Mouse (Mus musculus) right cerebral cortex, postnatal 14 days (tissue): ENCODE data around the gene Agtr2.
"Not testable (repeated sequence)": the region's sequence is repeated elsewhere in the genome, so short reads cannot be mapped to it uniquely, and the experiment has no call there.

Experiments used
- DNase-seq: peaks from one replicate; pipeline ENCODE4 v3.0.0; 2022

Agtr2 gene

DNA sequence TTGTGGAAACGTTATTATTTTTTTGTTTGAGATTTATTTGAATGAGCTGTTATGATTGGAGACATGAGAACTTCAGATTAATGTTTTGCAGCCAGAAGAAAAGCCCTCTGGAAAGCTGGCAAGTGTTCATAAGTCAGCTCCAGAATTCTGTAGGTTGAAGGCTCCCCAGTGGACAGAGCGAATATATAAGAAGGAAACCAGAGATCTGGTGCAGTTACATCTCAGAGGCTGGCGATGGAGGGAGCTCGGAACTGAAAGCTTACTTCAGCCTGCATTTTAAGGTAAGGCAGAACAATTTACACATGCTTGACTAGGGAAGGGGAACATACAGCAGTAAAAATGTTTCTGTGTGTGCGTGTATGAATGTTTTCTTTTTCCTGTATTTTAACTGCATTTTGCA, at the start of gene Agtr2:
Gene Agtr2, plus strand, starts transcription at position 131 of the 400 bp plus-strand sequence.
- no peak for DNase-seq

DNA sequence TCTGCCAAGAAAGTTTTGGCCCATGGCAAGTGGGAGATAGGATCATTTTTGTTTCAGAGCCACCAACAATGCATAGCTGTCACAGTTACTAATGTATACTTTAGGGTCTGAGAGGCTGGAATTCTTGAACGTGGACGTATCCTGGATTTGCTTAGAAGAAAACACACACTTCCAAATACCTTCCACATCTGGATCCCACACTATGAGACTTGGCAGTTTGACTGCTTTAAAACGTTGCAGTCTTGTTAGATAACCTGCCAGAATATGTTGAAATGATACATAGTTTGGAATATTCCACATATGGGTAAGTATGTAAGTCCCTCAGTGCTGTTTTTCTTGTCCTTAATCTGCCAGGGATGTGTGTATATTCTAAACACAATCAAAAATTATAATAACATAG, 31.8 kb upstream of the Agtr2 start:
- DNase-seq: no peak

DNA sequence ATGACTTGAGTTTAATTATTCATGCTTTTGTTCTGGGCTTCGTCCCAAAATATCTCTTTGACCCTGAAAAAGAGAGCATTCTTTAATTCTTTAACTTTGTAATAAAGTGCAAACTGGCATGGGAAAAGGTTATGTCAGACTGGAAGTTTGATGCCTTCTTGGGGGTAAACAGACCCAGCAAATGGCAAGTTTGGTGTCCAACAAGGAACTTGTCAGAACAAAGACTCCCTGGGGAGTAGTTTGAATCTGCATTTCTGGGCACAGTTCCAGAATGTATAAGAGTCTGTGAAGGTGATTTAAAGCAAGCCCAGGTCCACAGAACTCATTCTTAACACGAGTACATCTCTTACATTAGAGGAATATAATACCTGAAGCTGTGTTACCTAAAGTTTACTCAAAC, 3.8 kb downstream of the Agtr2 start:
- DNase-seq: no peak

DNA sequence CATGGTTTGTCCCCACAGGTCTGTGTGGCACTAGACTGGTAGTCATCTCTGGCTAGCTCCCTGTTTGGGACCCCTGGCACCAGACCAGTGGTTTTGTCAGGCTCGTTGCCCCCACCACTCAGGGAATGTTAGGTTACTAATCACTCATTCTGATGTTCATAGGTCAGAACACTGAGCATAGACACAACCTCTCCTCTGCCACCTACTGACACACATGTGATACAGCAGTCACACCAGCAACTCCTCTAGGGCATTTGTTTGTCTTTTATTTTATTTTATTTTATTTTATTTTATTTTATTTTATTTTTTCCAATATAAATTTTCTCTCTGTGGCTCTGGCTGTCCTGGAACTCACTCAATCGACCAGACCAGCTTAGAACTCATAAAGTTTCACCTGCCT, 15.9 kb downstream of the Agtr2 start:
- no peak for DNase-seq

DNA sequence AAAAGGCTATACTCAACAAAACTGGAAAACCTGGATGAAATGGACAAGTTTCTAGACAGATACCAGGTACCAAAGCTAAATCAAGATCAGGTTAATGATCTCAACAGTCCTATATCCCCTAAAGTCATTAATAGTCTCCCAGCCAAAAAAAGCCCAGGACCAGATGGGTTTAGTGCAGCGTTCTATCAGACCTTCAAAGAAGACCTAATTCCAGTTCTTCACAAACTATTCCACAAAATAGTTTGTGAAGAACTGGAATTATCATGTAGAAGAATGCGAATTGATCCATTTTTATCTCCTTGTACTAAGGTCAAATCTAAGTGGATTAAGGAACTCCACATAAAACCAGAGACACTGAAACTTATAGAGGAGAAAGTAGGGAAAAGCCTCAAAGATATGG, 23.0 kb downstream of the Agtr2 start:
- DNase-seq: not testable (repeated sequence)

DNA sequence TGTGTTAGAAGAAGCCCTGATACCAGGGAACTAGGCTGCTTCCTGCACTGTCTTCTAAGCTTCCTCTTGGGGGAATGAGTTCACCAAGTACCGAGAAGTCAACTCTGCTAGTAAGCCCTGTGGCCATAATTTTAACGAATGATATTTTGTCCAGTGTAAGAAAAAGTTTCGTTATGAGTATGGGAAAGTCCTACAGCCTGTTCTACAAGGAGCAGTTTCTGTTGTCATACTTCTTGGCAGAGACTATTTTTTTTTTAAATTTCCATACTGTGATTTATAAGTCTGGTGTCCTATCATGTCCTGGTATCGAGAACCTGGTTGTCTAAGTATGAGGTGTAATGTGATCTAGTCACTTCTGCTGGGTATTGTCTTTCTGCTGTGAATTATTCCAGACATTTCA, 38.2 kb downstream of the Agtr2 start:
- no peak for DNase-seq
